Mouse (Mus musculus) kidney, embryonic 16.5 days (tissue): ENCODE results near the gene Btbd6. TPM values are rescaled to one million over a fixed set of nuclear protein-coding genes. Genes with fewer than 3 reads are reported as not detected.

Source experiments
- ATAC-seq: fragments of 200-750 bp; cut with Nextera tagmentation; 2 replicates; pipeline ENCODE4 v1.8.0; 2017; ENCODE audit warnings: moderate TSS enrichment; ENCODE audit not compliant: low FRiP score, low TSS enrichment
- H3K27ac ChIP-seq: fragments of 300-500 bp; sonication (generic); 2 replicates; pipeline ENCODE4 v1.5.1; 2014; ENCODE audit warnings: low read length
- H3K27me3 ChIP-seq: fragments of 300-500 bp; sonication (generic); 2 replicates; pipeline ENCODE4 v1.6.1; 2014; ENCODE audit warnings: low read length, control low read depth, mixed read lengths; ENCODE audit not compliant: insufficient read depth
- H3K36me3 ChIP-seq: fragments of 300-500 bp; sonication (generic); 2 replicates; pipeline ENCODE4 v1.6.1; 2014; ENCODE audit warnings: low read length, control low read depth, mixed read lengths; ENCODE audit not compliant: insufficient read depth
- H3K4me1 ChIP-seq: fragments of 300-500 bp; sonication (generic); 2 replicates; pipeline ENCODE4 v1.6.1; 2014; ENCODE audit warnings: low read length, control low read depth, mixed read lengths; ENCODE audit not compliant: insufficient read depth
- H3K4me2 ChIP-seq: fragments of 300-500 bp; sonication (generic); replicated peaks from 2 replicates; pipeline ENCODE4 v1.6.1; 2014; ENCODE audit warnings: low read depth, low read length
- H3K4me3 ChIP-seq: fragments of 300-500 bp; sonication (generic); 2 replicates; pipeline ENCODE4 v1.5.1; 2014; ENCODE audit warnings: mild to moderate bottlenecking, low read length
- H3K9ac ChIP-seq: fragments of 300-500 bp; sonication (generic); replicated peaks from 2 replicates; pipeline ENCODE4 v1.6.1; 2014; ENCODE audit warnings: low read length
- H3K9me3 ChIP-seq: fragments of 300-500 bp; sonication (generic); 2 replicates; pipeline ENCODE4 v1.6.1; 2016; ENCODE audit warnings: low read length, control low read depth
- WGBS: fragments of 180-500 bp; shearing (Covaris S2); extraction: QIAGEN DNeasy Blood & Tissue Kit; methylation state at CpG from one replicate; pipeline ENCODE4 v1.1.7; 2014; 5-methylcytosine and 5-hydroxymethylcytosine counted together
- polyA plus RNA-seq: library from polyadenylated mRNA; unstranded; fragments of >200 nt; fragmentation: Nextera tagmentation; extraction: Ambion mirVana; gene quantifications from 2 replicates; pipeline ENCODE4 v1.2.1, GENCODE M21; 2015

Btbd6 gene
- polyA plus RNA-seq, 1 experiment from 2014 or later, result 29.4 TPM

- ATAC-seq, result no peak
- Histone ChIP-seq H3K36me3 (no peaks in the 10 kb centered on the region), H3K4me3 (no peak overlapping the region), H3K4me1 (peaks cover 14% of the 10 kb centered on the region), H3K9ac (no peak overlapping the region), H3K27ac (no peak overlapping the region), H3K27me3 (no peaks in the 10 kb centered on the region), H3K9me3 (no peaks in the 10 kb centered on the region), H3K4me2 (no peak overlapping the region)
- WGBS, result 90% methylated on average over 9 of the region's 9 CpGs
Observed at GRCm38 (mm10) chr12:112940710-112941109, 35.6 kb upstream of the Btbd6 start.

- H3K9ac ChIP-seq, result peak overlapping the region; percentile 84
- peaks cover 14% of the 10 kb centered on the region for H3K4me1 ChIP-seq
- peak; percentile 20; the same call in 1 of the 2 replicates for ATAC-seq
- H3K4me2 ChIP-seq, result peak overlapping the region; percentile 71
- no peaks in the 10 kb centered on the region for H3K9me3 ChIP-seq
- 44% methylated on average over 10 of the region's 10 CpGs for WGBS
- H3K27me3 ChIP-seq, result no peaks in the 10 kb centered on the region
- no peaks in the 10 kb centered on the region for H3K36me3 ChIP-seq
- H3K27ac ChIP-seq, result peak overlapping the region; percentile 16
- H3K4me3 ChIP-seq, result peak overlapping the region; percentile 78
Observed at GRCm38 (mm10) chr12:112941156-112941775, 35.0 kb upstream of the Btbd6 start.

DNA sequence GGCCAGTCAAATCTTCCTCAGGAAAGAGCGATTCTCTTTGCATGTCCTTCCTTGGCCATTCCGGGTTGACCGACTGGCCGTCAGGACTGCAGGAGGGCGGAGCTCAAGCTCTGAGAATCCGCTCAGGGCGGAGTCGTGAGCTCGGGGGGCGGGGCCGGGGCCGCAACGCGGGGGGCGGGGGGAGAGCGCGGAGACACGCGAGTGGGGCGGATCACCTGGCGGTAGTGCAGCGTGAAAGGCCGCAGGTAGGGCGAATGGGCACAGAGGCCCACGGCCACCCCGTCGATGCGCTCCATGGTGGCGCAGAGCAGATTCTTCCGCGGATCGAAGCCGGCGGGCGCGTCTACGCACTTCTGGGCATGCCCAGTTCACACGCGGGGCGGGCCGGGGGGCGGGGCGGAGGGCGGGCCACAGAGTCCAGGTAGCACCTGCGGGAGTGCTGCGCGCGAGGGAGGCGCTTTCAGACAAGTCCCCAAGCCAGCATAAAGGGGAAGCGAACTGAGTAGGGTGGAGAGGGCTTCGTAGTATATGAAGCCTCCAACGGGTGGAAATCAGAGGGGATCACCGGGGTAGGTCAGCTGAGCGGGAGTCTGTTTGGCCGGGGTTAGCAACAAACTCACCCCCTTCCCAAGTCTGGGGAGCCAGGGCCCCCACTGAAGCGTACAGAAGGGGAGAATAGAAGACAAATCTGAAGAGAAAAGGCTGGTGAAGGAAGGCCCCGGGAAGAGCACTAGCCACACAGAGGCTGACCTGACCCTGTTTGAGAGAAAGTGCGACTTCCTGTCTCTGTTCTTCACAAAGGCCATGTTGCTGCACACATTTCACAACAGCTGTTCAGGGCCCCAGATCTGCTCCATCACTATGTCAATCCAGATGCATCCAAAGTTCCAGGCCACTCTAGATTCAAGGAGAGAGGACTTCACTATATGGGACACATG, 34.2 kb upstream of the Btbd6 start, which contains the start of gene Nudt14:
Gene Nudt14 (minus strand): TSS at position 349 of the 938 bp plus-strand sequence.
- no peaks in the 10 kb centered on the region for H3K9me3 ChIP-seq
- H3K27me3 ChIP-seq, result no peaks in the 10 kb centered on the region
- no peaks in the 10 kb centered on the region for H3K36me3 ChIP-seq
- H3K4me2 ChIP-seq, result peak within 1 kb of the TSS; percentile 71
- WGBS, result 1% methylated on average over 55 of the region's 58 CpGs
- H3K9ac ChIP-seq, result peak within 1 kb of the TSS; percentile 84
- H3K27ac ChIP-seq, result peak within 1 kb of the TSS; percentile 83
- peak; percentile 83 for ATAC-seq
- H3K4me1 ChIP-seq, result peaks cover 14% of the 10 kb centered on the region
- H3K4me3 ChIP-seq, result peak within 1 kb of the TSS; percentile 78

- H3K4me2 ChIP-seq, result no peak overlapping the region
- WGBS, result 81% methylated on average over 2 of the region's 2 CpGs
- no peak overlapping the region for H3K4me3 ChIP-seq
- no peaks in the 10 kb centered on the region for H3K27me3 ChIP-seq
- 0 out of 2 replicates have a peak overlapping the region, but pooled peaks have one; percentile 19 for H3K9ac ChIP-seq
- peaks cover 17% of the 10 kb centered on the region for H3K4me1 ChIP-seq
- no peaks in the 10 kb centered on the region for H3K36me3 ChIP-seq
- no peak for ATAC-seq
- no peak overlapping the region for H3K27ac ChIP-seq
- no peaks in the 10 kb centered on the region for H3K9me3 ChIP-seq
Observed at GRCm38 (mm10) chr12:112943669-112944068, 32.6 kb upstream of the Btbd6 start.

DNA sequence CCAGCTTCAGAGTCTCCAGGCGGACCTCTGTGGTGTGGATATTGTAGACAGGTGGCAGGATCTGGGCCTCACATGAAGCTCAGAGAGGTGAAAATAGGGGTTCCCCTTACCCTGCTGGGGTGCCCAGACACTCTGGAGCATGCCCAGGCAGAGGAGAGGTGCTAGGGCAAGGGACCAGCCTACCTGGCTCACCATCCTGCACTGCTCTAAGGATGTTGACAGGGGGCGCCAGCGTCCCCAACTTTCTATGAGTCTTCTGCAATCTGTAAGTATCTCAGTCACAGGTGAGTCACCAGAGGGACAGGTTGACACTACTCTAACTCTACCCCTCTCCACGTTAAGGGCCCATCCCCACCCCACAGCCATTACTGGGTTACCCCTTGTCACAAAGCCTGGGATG, 29.0 kb upstream of the Btbd6 start:
- 31% methylated on average over 4 of the region's 4 CpGs for WGBS
- no peak for ATAC-seq
- H3K4me3 ChIP-seq, result no peak overlapping the region
- H3K27ac ChIP-seq, result peak overlapping the region; percentile 48; the same call in 1 of the 2 replicates
- no peaks in the 10 kb centered on the region for H3K27me3 ChIP-seq
- no peak overlapping the region for H3K4me2 ChIP-seq
- H3K4me1 ChIP-seq, result peaks cover 32% of the 10 kb centered on the region
- H3K9ac ChIP-seq, result no peak overlapping the region
- no peaks in the 10 kb centered on the region for H3K36me3 ChIP-seq
- no peaks in the 10 kb centered on the region for H3K9me3 ChIP-seq

- H3K9ac ChIP-seq, result peak overlapping the region; percentile 78
- H3K9me3 ChIP-seq, result no peaks in the 10 kb centered on the region
- H3K27ac ChIP-seq, result peak overlapping the region; percentile 86
- peak; percentile 81 for ATAC-seq
- H3K4me3 ChIP-seq, result peak overlapping the region; percentile 63
- WGBS, result under 1% methylated on average over 57 of the region's 58 CpGs
- peaks cover 39% of the 10 kb centered on the region for H3K4me1 ChIP-seq
- H3K36me3 ChIP-seq, result no peaks in the 10 kb centered on the region
- H3K4me2 ChIP-seq, result peak overlapping the region; percentile 88
- no peaks in the 10 kb centered on the region for H3K27me3 ChIP-seq
Observed at GRCm38 (mm10) chr12:112950040-112950760, 26.1 kb upstream of the Btbd6 start.

- peaks cover 39% of the 10 kb centered on the region for H3K4me1 ChIP-seq
- WGBS, result 4% methylated on average over 6 of the region's 6 CpGs
Observed at GRCm38 (mm10) chr12:112950761-112951129, 25.5 kb upstream of the Btbd6 start.

DNA sequence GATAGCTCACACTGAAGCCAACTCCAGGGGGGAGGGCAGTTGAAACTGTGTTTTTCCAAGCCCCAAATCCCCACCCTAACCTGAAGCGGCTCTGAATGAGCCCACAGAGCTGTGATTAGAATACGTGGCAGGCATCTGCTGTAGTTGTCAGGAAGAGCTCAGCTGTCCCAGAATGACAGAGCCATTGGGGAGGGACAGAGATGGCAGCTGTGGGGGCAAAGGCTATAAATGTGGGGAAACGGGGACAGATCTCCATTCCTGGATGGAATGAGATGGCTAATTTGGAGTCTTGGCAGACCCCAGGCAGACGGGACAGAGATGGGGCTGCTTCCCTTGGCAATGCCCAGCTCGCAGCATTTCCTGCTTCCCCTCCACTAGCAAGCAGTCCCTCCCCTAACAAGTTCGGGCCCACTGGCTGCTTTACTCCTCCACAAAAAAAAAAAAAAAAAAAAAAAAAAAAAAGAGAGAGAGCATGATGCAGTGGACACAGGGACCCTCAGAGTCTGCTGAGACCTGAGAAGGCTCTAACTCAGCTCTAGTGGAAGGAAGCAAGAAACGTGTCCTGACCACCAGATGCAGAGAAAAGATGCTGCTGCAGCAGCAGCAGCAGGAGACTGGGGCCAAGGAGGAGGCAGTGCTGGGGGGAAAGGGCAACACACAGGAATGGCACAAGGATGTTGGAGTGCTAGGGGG, 25.0 kb upstream of the Btbd6 start:
- Histone ChIP-seq H3K4me1 (peaks cover 39% of the 10 kb centered on the region), H3K27me3 (no peaks in the 10 kb centered on the region), H3K9ac (0 out of 2 replicates have a peak overlapping the region, but pooled peaks have one; percentile 78), H3K36me3 (no peaks in the 10 kb centered on the region), H3K9me3 (no peaks in the 10 kb centered on the region), H3K4me3 (no peak overlapping the region), H3K4me2 (peak overlapping the region; percentile 88), H3K27ac (peak overlapping the region; percentile 86)
- 8% methylated on average over 7 of the region's 7 CpGs for WGBS
- no peak for ATAC-seq

More at GRCm38 (mm10) chr12:112950761-112951129, 25.5 kb upstream of the Btbd6 start:
- H3K27ac ChIP-seq, result peak overlapping the region; percentile 86
- H3K36me3 ChIP-seq, result no peaks in the 10 kb centered on the region
- peak overlapping the region; percentile 78 for H3K9ac ChIP-seq
- no peaks in the 10 kb centered on the region for H3K9me3 ChIP-seq
- H3K4me3 ChIP-seq, result peak overlapping the region; percentile 63
- H3K27me3 ChIP-seq, result no peaks in the 10 kb centered on the region
- ATAC-seq, result peak; percentile 5; the same call in 1 of the 2 replicates
- peak overlapping the region; percentile 88 for H3K4me2 ChIP-seq

GRCm38 (mm10) chr12:112952433-112952832, 23.8 kb upstream of the Btbd6 start:
- Histone ChIP-seq H3K4me2 (no peak overlapping the region), H3K4me1 (peaks cover 39% of the 10 kb centered on the region), H3K27me3 (no peaks in the 10 kb centered on the region), H3K4me3 (no peak overlapping the region), H3K27ac (peak overlapping the region; percentile 43; the same call in 1 of the 2 replicates), H3K36me3 (0 out of 2 replicates have a peak, but pooled peaks cover 2% of the 10 kb centered on the region), H3K9ac (0 out of 2 replicates have a peak overlapping the region, but pooled peaks have one; percentile 13), H3K9me3 (no peaks in the 10 kb centered on the region)
- WGBS, result 25% methylated on average over 8 of the region's 8 CpGs
- no peak for ATAC-seq
